Mouse (Mus musculus) kidney, embryonic 16.5 days (tissue): ENCODE measurements around the gene Gm20388. TPM values are rescaled to one million over a fixed set of nuclear protein-coding genes. Genes with fewer than 3 reads are reported as not detected.

Experiments used
- ATAC-seq: fragments of 200-750 bp; cut with Nextera tagmentation; 2 replicates; pipeline ENCODE4 v1.8.0; 2017; ENCODE audit warnings: moderate TSS enrichment; ENCODE audit not compliant: low FRiP score, low TSS enrichment
- H3K27ac ChIP-seq: fragments of 300-500 bp; sonication (generic); 2 replicates; pipeline ENCODE4 v1.5.1; 2014; ENCODE audit warnings: low read length
- H3K27me3 ChIP-seq: fragments of 300-500 bp; sonication (generic); 2 replicates; pipeline ENCODE4 v1.6.1; 2014; ENCODE audit warnings: low read length, control low read depth, mixed read lengths; ENCODE audit not compliant: insufficient read depth
- H3K36me3 ChIP-seq: fragments of 300-500 bp; sonication (generic); 2 replicates; pipeline ENCODE4 v1.6.1; 2014; ENCODE audit warnings: low read length, control low read depth, mixed read lengths; ENCODE audit not compliant: insufficient read depth
- H3K4me1 ChIP-seq: fragments of 300-500 bp; sonication (generic); 2 replicates; pipeline ENCODE4 v1.6.1; 2014; ENCODE audit warnings: low read length, control low read depth, mixed read lengths; ENCODE audit not compliant: insufficient read depth
- H3K4me2 ChIP-seq: fragments of 300-500 bp; sonication (generic); replicated peaks from 2 replicates; pipeline ENCODE4 v1.6.1; 2014; ENCODE audit warnings: low read depth, low read length
- H3K4me3 ChIP-seq: fragments of 300-500 bp; sonication (generic); 2 replicates; pipeline ENCODE4 v1.5.1; 2014; ENCODE audit warnings: mild to moderate bottlenecking, low read length
- H3K9ac ChIP-seq: fragments of 300-500 bp; sonication (generic); replicated peaks from 2 replicates; pipeline ENCODE4 v1.6.1; 2014; ENCODE audit warnings: low read length
- H3K9me3 ChIP-seq: fragments of 300-500 bp; sonication (generic); 2 replicates; pipeline ENCODE4 v1.6.1; 2016; ENCODE audit warnings: low read length, control low read depth
- WGBS: fragments of 180-500 bp; shearing (Covaris S2); extraction: QIAGEN DNeasy Blood & Tissue Kit; methylation state at CpG from one replicate; pipeline ENCODE4 v1.1.7; 2014; 5-methylcytosine and 5-hydroxymethylcytosine counted together
- polyA plus RNA-seq: library from polyadenylated mRNA; unstranded; fragments of >200 nt; fragmentation: Nextera tagmentation; extraction: Ambion mirVana; gene quantifications from 2 replicates; pipeline ENCODE4 v1.2.1, GENCODE M21; 2015

The Gm20388 gene
- polyA plus RNA-seq, 1 experiment from 2014 or later, result 7.7 TPM

DNA sequence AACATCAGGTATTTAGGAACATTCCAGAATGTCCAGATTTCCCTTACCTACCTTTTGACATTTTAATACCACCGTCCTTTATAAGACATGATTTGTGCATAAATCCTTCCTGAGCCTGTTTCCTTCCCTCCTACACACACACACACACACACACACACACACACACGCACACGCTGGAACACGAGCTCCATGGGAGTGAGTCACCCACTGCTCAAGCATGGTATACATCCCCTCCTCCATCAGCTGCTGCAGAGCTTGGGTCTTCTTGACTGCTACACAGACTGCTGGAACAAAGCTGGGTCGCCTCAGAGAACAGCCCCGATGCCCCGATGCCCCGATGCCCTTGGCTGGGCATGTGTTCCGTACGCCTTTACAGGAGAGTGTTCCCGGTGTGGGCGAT is 3935.9 kb downstream of the Gm20388 start:
- no peaks in the 10 kb centered on the region for H3K36me3 ChIP-seq
- H3K4me2 ChIP-seq, result no peak overlapping the region
- H3K4me3 ChIP-seq, result no peak overlapping the region
- H3K9ac ChIP-seq, result no peak overlapping the region
- no peaks in the 10 kb centered on the region for H3K27me3 ChIP-seq
- H3K9me3 ChIP-seq, result no peaks in the 10 kb centered on the region
- H3K4me1 ChIP-seq, result no peaks in the 10 kb centered on the region
- no peak overlapping the region for H3K27ac ChIP-seq
- 83% methylated on average over 12 of the region's 12 CpGs for WGBS
- ATAC-seq, result no peak

DNA sequence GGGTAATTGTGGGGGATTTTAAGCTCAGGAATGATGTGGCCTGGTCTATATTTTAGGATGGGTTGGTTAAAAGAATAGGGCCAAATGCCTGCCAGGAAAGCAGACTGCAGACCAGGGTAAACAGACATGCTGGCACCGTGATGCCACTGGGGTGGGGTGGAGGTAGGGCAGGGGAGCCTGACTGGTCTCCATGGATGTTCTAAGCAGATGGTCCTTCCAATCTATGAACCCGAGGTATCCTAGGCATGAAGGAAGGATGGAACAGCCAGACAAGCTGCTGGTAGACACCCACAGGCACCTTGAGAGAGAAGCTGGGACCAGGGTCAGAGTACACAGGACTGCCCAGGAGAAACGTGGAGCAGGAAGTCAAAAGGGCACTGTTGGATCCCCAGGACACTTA is 3936.9 kb downstream of the Gm20388 start:
- Histone ChIP-seq H3K4me3 (no peak overlapping the region), H3K4me2 (no peak overlapping the region), H3K9ac (no peak overlapping the region), H3K4me1 (no peaks in the 10 kb centered on the region), H3K9me3 (no peaks in the 10 kb centered on the region), H3K27ac (no peak overlapping the region), H3K27me3 (no peaks in the 10 kb centered on the region), H3K36me3 (no peaks in the 10 kb centered on the region)
- ATAC-seq, result no peak
- WGBS, result 63% methylated on average over 3 of the region's 3 CpGs

DNA sequence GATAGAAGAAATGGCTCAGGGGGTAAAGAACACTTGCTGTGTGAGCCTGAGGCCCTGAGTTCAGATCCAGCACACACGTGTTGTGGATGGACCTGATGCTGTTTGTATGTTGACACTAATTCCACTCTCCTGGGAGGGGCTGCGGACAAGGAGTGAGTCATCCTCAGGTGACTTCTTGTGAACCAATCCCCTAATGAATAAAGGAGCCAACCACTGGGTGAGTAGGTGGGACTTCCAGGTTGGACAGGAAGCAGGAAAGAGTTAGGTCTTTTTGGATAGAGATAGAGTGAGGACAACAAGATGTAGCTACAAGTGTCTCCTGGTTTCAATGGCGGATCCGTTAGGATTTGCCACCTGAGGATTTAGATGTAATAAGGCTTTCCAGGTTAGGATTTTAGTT is 3938.7 kb downstream of the Gm20388 start:
- Histone ChIP-seq H3K9me3 (no peaks in the 10 kb centered on the region), H3K36me3 (no peaks in the 10 kb centered on the region), H3K27me3 (no peaks in the 10 kb centered on the region), H3K4me2 (no peak overlapping the region), H3K4me1 (no peaks in the 10 kb centered on the region), H3K9ac (no peak overlapping the region), H3K4me3 (no peak overlapping the region), H3K27ac (no peak overlapping the region)
- ATAC-seq, result no peak
- WGBS, result 90% methylated on average over 4 of the region's 4 CpGs

DNA sequence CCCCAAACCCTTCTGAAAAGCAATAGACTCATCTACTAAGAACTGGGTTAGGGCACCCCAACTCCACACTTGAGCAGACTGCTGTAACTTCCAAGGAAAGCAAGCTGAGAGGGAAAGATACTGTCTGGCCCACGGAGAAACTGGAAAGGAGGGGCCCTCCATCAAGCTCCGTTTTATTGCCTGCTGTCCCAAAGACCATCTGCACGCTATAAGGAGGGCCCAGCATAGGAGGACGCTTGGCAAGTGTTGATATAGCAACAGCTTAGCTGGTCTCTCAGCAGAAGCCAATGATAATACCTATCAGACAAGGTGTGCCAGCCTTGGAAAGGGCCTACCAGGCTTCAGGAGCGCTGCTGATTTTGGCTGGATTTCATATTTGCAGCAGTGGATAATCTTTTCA is 3940.9 kb downstream of the Gm20388 start:
- no peak overlapping the region for H3K4me2 ChIP-seq
- H3K9me3 ChIP-seq, result no peaks in the 10 kb centered on the region
- ATAC-seq, result no peak
- no peak overlapping the region for H3K27ac ChIP-seq
- H3K36me3 ChIP-seq, result no peaks in the 10 kb centered on the region
- WGBS, result 34% methylated on average over 5 of the region's 5 CpGs
- no peak overlapping the region for H3K4me3 ChIP-seq
- H3K9ac ChIP-seq, result no peak overlapping the region
- no peaks in the 10 kb centered on the region for H3K27me3 ChIP-seq
- H3K4me1 ChIP-seq, result no peaks in the 10 kb centered on the region

DNA sequence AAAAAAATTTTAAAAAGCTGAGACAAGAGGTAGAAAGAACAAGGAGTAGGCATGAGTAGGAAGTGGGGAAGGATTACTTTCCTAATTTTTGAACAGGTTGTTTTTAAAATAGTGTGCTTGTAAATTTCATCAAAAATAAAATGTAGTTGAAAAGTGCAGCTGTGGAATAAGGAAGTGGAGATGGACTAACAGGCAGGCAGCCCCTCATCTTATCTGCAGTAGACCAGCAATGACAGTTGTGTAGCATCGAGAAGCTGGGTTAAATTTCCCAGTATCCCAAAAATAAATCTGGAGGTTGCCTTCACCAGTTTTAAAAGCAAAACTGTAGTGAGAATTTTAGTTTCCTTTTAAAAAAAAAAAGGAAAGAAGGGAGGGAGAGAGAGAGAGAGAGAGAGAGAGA is 3943.6 kb downstream of the Gm20388 start:
- Histone ChIP-seq H3K4me3 (no peak overlapping the region), H3K36me3 (no peaks in the 10 kb centered on the region), H3K4me1 (peaks cover 9% of the 10 kb centered on the region), H3K9ac (no peak overlapping the region), H3K9me3 (no peaks in the 10 kb centered on the region), H3K4me2 (no peak overlapping the region), H3K27ac (no peak overlapping the region), H3K27me3 (no peaks in the 10 kb centered on the region)
- 84% methylated on average over 1 of the region's 1 CpGs for WGBS
- ATAC-seq, result no peak

DNA sequence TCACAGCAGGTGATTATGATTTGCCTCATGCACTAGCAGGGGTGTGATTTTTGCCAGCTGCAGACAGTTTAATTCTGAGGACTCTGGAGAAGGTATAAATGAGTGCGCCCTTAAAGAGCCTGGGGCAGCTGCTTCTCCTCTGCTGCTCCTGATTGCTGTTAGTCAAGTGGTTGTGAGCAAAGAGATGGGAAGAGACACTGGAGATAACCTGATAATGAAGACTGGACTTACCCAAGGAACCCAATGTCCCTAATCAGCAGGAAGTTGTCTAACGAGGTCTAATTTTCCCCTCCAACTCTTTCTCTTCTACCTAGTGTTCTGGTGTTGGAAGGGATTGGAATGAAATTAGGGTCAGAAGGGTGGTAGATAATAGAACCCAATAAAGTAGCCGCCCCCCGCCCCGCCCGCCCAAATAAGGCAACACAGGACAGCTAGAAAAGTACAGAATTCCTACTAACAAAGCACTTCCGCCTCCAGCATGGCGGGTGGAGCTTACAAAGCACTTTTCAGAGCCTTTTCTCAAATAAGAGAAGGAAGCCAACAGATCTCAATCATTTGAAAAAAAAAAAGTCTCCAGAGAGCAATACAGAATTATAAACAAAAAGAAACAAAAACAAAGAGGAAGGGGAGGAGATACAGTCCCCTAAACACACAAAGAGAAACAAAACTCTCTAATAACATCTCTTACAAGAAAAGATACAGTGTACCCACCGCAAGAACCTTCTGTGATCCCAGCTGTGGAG is 3944.3 kb downstream of the Gm20388 start:
- WGBS, result 86% methylated on average over 9 of the region's 9 CpGs
- Histone ChIP-seq H3K4me3 (no peak overlapping the region), H3K27me3 (no peaks in the 10 kb centered on the region), H3K4me2 (no peak overlapping the region), H3K9ac (no peak overlapping the region), H3K4me1 (peaks cover 9% of the 10 kb centered on the region), H3K27ac (no peak overlapping the region), H3K36me3 (no peaks in the 10 kb centered on the region), H3K9me3 (no peaks in the 10 kb centered on the region)
- no peak for ATAC-seq

DNA sequence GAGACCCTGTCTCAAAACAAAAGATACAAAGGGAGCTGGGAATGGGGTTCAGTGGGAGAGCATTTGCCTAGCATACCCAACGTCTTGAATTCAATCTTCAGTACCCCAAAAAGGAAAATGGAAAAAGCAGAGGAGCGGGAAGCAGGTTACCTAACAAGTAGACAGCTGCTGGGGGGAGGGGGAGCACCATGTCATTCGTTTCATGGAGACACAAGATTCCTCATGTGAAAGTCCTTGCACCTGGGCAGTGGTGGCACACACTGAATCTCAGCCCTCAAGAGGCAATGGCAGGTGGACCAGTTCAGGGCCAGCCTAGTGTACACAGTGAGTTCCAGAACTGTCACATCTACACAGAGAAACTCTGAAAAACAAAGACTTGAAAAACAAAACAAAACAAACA is 3946.7 kb downstream of the Gm20388 start:
- H3K36me3 ChIP-seq, result no peaks in the 10 kb centered on the region
- no peak for ATAC-seq

DNA sequence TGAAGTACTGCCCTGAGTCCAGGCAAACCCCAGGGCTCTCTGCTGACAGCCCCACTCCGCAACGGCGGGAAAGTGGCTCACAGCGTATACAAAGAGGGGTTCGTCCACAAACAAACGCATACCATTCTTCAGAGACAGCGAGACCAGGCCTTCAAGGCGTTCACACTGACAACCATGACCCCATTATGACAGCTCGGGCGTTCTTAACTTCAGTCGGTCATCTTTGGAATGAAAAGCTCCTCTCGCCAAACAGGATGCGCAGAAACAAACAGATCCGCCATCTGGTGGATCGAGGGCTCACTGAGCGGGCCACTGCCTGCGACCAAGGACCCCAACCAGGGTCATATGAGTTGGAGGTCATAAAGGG is 3947.9 kb downstream of the Gm20388 start:
- H3K4me2 ChIP-seq, result peak overlapping the region; percentile 91
- ATAC-seq, result 0 out of 2 replicates have a peak, but pooled peaks have one; percentile 10
- peaks cover 9% of the 10 kb centered on the region for H3K4me1 ChIP-seq
- no peaks in the 10 kb centered on the region for H3K36me3 ChIP-seq
- peaks cover 17% of the 10 kb centered on the region for H3K27me3 ChIP-seq
- H3K4me3 ChIP-seq, result peak overlapping the region; percentile 82
- H3K9ac ChIP-seq, result peak overlapping the region; percentile 75
- H3K27ac ChIP-seq, result no peak overlapping the region
- WGBS, result 1% methylated on average over 17 of the region's 17 CpGs
- H3K9me3 ChIP-seq, result no peaks in the 10 kb centered on the region

More for the DNA sequence above, 3946.7 kb downstream of the Gm20388 start:
- no peaks in the 10 kb centered on the region for H3K9me3 ChIP-seq
- H3K27me3 ChIP-seq, result peaks cover 9% of the 10 kb centered on the region
- WGBS, result 70% methylated on average over 3 of the region's 3 CpGs
- H3K4me3 ChIP-seq, result no peak overlapping the region
- H3K4me1 ChIP-seq, result peaks cover 9% of the 10 kb centered on the region
- H3K4me2 ChIP-seq, result no peak overlapping the region
- no peak overlapping the region for H3K27ac ChIP-seq
- H3K9ac ChIP-seq, result no peak overlapping the region

DNA sequence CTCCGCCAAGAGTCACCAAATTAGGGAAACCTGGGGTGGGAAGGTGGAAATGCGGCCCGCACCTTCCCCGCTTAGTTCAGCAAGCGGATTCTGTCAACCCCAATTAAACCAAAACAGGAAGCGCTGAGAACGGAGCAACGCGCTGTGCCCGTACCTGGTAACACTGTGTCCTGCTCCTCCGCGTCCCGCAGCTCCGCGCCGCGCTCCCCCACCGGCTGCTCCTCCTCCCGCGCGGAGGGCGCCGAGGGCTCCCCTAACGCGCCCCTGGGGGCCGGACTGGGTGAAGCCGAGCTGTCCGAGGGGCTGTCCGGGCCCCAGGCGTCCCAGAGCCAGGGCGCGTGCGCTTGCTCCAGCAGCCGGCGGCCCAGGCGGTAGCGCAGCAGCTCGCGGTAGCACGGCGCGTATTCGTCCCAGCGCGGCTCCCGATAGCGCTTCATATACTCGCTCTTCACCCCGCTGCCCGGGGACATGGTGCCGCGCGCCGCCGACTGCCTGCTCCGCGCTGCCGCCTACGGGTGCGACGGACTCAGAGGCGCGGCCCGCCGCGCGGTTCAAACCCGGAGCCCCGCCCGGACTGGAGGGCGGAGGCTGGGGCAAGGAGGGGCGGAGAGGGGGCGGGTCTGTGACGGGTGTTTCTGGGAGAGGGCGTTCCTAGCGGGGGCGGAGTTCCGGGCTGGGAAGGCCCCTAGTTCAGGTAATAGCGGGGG is 3948.5 kb downstream of the Gm20388 start:
- peaks cover 9% of the 10 kb centered on the region for H3K4me1 ChIP-seq
- ATAC-seq, result peak; percentile 98
- peak overlapping the region; percentile 75 for H3K9ac ChIP-seq
- no peak overlapping the region for H3K27ac ChIP-seq
- no peaks in the 10 kb centered on the region for H3K9me3 ChIP-seq
- H3K36me3 ChIP-seq, result no peaks in the 10 kb centered on the region
- 0% methylated on average over 77 of the region's 79 CpGs for WGBS
- peak overlapping the region; percentile 82 for H3K4me3 ChIP-seq
- peak overlapping the region; percentile 91 for H3K4me2 ChIP-seq
- H3K27me3 ChIP-seq, result peaks cover 17% of the 10 kb centered on the region

DNA sequence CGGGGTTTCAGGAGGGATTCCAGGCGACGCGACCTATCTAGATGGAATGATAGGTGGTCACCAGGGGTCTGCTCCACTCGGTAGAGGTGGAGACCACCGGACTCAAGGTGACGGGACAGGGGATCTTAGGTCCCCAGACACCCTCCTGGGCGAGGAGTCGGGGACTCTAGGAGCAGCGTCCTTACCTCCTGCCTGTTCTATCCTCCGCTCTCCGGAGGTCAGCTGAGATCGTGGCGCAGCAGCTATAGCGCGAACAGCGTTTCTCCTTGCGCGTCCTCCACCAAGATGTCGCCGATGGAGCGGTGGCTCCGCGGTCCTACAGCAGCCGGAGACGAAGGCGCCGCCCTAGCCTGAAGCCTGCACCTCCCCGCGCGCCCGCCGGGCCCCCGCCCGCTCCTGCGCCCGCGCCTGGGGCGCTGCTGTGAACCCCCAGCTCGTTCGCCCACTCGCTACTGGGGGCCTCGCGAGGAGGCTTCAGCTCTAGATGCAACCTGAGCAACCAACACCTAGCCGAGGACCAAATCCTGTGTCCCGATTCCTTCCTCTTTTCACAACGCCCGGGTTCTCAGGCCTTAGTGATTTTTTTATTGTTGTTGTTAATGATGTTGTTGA is 3949.1 kb downstream of the Gm20388 start, which contains the start of gene Ccsap:
Ccsap (minus strand) TSS at position 562 of the 612 bp plus-strand sequence.
- Histone ChIP-seq H3K9ac (peak within 1 kb of the TSS; percentile 75), H3K4me3 (peak within 1 kb of the TSS; percentile 82), H3K4me1 (peaks cover 9% of the 10 kb centered on the region), H3K27me3 (peaks cover 17% of the 10 kb centered on the region), H3K36me3 (no peaks in the 10 kb centered on the region), H3K27ac (no peak within 1 kb of the TSS), H3K9me3 (no peaks in the 10 kb centered on the region), H3K4me2 (peak within 1 kb of the TSS; percentile 91)
- 1% methylated on average over 48 of the region's 48 CpGs for WGBS
- ATAC-seq, result peak; percentile 69
